Mouse (Mus musculus) 3134 (cell line): Measurements from ENCODE around the gene Dip2c.

ENCODE experiments used
- DNase-seq: peaks from one replicate; pipeline ENCODE4 v3.0.0-alpha.2; 2011; ENCODE audit warnings: low spot score; ENCODE audit not compliant: insufficient read length; ENCODE audit errors: extremely low read depth

Gene Dip2c

GRCm38 (mm10) chr13:9421949-9422348 is 145.6 kb downstream of the Dip2c start:
- DNase-seq: no peak

GRCm38 (mm10) chr13:9422876-9423275 is 146.5 kb downstream of the Dip2c start:
- no peak for DNase-seq

- no peak for DNase-seq
Observed at GRCm38 (mm10) chr13:9424434-9424833, 148.1 kb downstream of the Dip2c start.

GRCm38 (mm10) chr13:9426267-9426666 is 149.9 kb downstream of the Dip2c start:
- DNase-seq: no peak

- DNase-seq: no peak
Observed at GRCm38 (mm10) chr13:9426779-9427178, 150.5 kb downstream of the Dip2c start.

- no peak for DNase-seq
Observed at GRCm38 (mm10) chr13:9429884-9430283, 153.6 kb downstream of the Dip2c start.

- no peak for DNase-seq
Observed at GRCm38 (mm10) chr13:9430724-9431123, 154.4 kb downstream of the Dip2c start.

GRCm38 (mm10) chr13:9431441-9431840 is 155.1 kb downstream of the Dip2c start:
- DNase-seq: no peak

- DNase-seq: no peak
Observed at GRCm38 (mm10) chr13:9443066-9443465, 166.7 kb downstream of the Dip2c start.

GRCm38 (mm10) chr13:9445533-9446294 is 169.4 kb downstream of the Dip2c start:
- no peak for DNase-seq

GRCm38 (mm10) chr13:9446448-9447115 is 170.3 kb downstream of the Dip2c start:
- DNase-seq: no peak

GRCm38 (mm10) chr13:9450276-9450675 is 173.9 kb downstream of the Dip2c start:
- DNase-seq: peak; percentile 39

GRCm38 (mm10) chr13:9451952-9452351 is 175.6 kb downstream of the Dip2c start:
- DNase-seq: no peak

- DNase-seq: no peak
Observed at GRCm38 (mm10) chr13:9454426-9455177, 178.3 kb downstream of the Dip2c start.

GRCm38 (mm10) chr13:9455979-9456378 is 179.7 kb downstream of the Dip2c start:
- no peak for DNase-seq

- DNase-seq: no peak
Observed at GRCm38 (mm10) chr13:9457420-9458308, 181.3 kb downstream of the Dip2c start.

GRCm38 (mm10) chr13:9464457-9464856 is 188.1 kb downstream of the Dip2c start:
- DNase-seq: no peak

- DNase-seq: peak; percentile 12
Observed at GRCm38 (mm10) chr13:9467216-9467615, 190.9 kb downstream of the Dip2c start.

GRCm38 (mm10) chr13:9473383-9473782 is 197.1 kb downstream of the Dip2c start:
- no peak for DNase-seq

GRCm38 (mm10) chr13:9481722-9482121 is 205.4 kb downstream of the Dip2c start:
- no peak for DNase-seq
